Mouse (Mus musculus): ENCODE results near the gene Aspscr1. TPM values are rescaled to one million over a fixed set of nuclear protein-coding genes. Genes with fewer than 3 reads are reported as not detected.
A peak's percentile ranks its signal among the peaks of the same experiment; 100 is the strongest.

Gene Aspscr1
- polyA plus RNA-seq, 1 experiment from 2014 or later = 105 TPM

GRCm38 (mm10) chr11:120630881-120631725, 41.7 kb upstream of the Aspscr1 start:
- Histone ChIP-seq H3K9ac (0 out of 2 replicates have a peak overlapping the region, but pooled peaks have one; percentile 7), H3K27me3 (replicated peaks) (no peaks in the 10 kb centered on the region), H3K4me2 (peak overlapping the region; percentile 86), H3K27ac (peak overlapping the region; percentile 95), H3K9me3 (no peaks in the 10 kb centered on the region), H3K4me1 (peaks cover 36% of the 10 kb centered on the region), H3K36me3 (peaks cover 13% of the 10 kb centered on the region), H3K4me3 (replicated peaks) (peak overlapping the region; percentile 94)
- WGBS = 21% methylated on average over 7 of the region's 7 CpGs
- ATAC-seq (ENCODE audit: insufficient read depth, low FRiP score, low read depth) = no peak

GRCm38 (mm10) chr11:120631726-120632448, 40.9 kb upstream of the Aspscr1 start:
- H3K9ac ChIP-seq = peak overlapping the region; percentile 94
- peaks cover 32% of the 10 kb centered on the region for H3K4me1 ChIP-seq
- peaks cover 13% of the 10 kb centered on the region for H3K36me3 ChIP-seq
- ATAC-seq (ENCODE audit: insufficient read depth, low FRiP score, low read depth) = no peak
- H3K4me3 ChIP-seq (replicated peaks) = peak overlapping the region; percentile 94
- WGBS = 38% methylated on average over 4 of the region's 4 CpGs
- no peaks in the 10 kb centered on the region for H3K9me3 ChIP-seq
- peak overlapping the region; percentile 95 for H3K27ac ChIP-seq
- H3K4me2 ChIP-seq = peak overlapping the region; percentile 86
- H3K27me3 ChIP-seq (replicated peaks) = no peaks in the 10 kb centered on the region

GRCm38 (mm10) chr11:120632559-120633519, 39.9 kb upstream of the Aspscr1 start:
- H3K27me3 ChIP-seq (replicated peaks) = no peaks in the 10 kb centered on the region
- H3K9ac ChIP-seq = peak overlapping the region; percentile 94
- H3K36me3 ChIP-seq = peaks cover 7% of the 10 kb centered on the region
- ATAC-seq (ENCODE audit: insufficient read depth, low FRiP score, low read depth) = peak; percentile 67
- WGBS = under 1% methylated on average over 114 of the region's 116 CpGs
- H3K4me3 ChIP-seq (replicated peaks) = peak overlapping the region; percentile 94
- H3K27ac ChIP-seq = peak overlapping the region; percentile 95
- H3K4me2 ChIP-seq = peak overlapping the region; percentile 86
- H3K9me3 ChIP-seq = no peaks in the 10 kb centered on the region
- H3K4me1 ChIP-seq = peaks cover 31% of the 10 kb centered on the region

- ATAC-seq (ENCODE audit: insufficient read depth, low FRiP score, low read depth) = peak; percentile 84
- 9% methylated on average over 58 of the region's 58 CpGs for WGBS
- Histone ChIP-seq H3K4me2 (peak within 1 kb of the TSS; percentile 86), H3K27me3 (replicated peaks) (no peaks in the 10 kb centered on the region), H3K4me1 (peaks cover 31% of the 10 kb centered on the region), H3K9ac (peak within 1 kb of the TSS; percentile 94), H3K36me3 (peaks cover 5% of the 10 kb centered on the region), H3K4me3 (replicated peaks) (peak within 1 kb of the TSS; percentile 94), H3K9me3 (no peaks in the 10 kb centered on the region), H3K27ac (peak within 1 kb of the TSS; percentile 95)
Observed at GRCm38 (mm10) chr11:120633520-120634343, 39.0 kb upstream of the Aspscr1 start, which contains the start of gene Mafg. Gene Mafg, minus strand, starts transcription at chr11:120633600.

GRCm38 (mm10) chr11:120634810-120635209, 38.0 kb upstream of the Aspscr1 start:
- Histone ChIP-seq H3K27me3 (replicated peaks) (no peaks in the 10 kb centered on the region), H3K9ac (no peak overlapping the region), H3K4me1 (peaks cover 26% of the 10 kb centered on the region), H3K4me2 (no peak overlapping the region), H3K4me3 (replicated peaks) (no peak overlapping the region), H3K27ac (no peak overlapping the region), H3K36me3 (no peaks in the 10 kb centered on the region), H3K9me3 (no peaks in the 10 kb centered on the region)
- no peak for ATAC-seq (ENCODE audit: insufficient read depth, low FRiP score, low read depth)
- WGBS = 84% methylated on average over 5 of the region's 5 CpGs

GRCm38 (mm10) chr11:120641255-120641654, 31.5 kb upstream of the Aspscr1 start:
- Histone ChIP-seq H3K9me3 (no peaks in the 10 kb centered on the region), H3K27ac (no peak overlapping the region), H3K4me3 (replicated peaks) (no peak overlapping the region), H3K4me2 (no peak overlapping the region), H3K36me3 (no peaks in the 10 kb centered on the region), H3K4me1 (0 out of 2 replicates have a peak, but pooled peaks cover 9% of the 10 kb centered on the region), H3K9ac (no peak overlapping the region), H3K27me3 (replicated peaks) (no peaks in the 10 kb centered on the region)
- ATAC-seq (ENCODE audit: insufficient read depth, low FRiP score, low read depth) = no peak
- WGBS = 62% methylated on average over 9 of the region's 9 CpGs

GRCm38 (mm10) chr11:120641869-120642268, 30.9 kb upstream of the Aspscr1 start:
- H3K9me3 ChIP-seq = no peaks in the 10 kb centered on the region
- H3K27me3 ChIP-seq (replicated peaks) = no peaks in the 10 kb centered on the region
- H3K36me3 ChIP-seq = no peaks in the 10 kb centered on the region
- no peak overlapping the region for H3K9ac ChIP-seq
- WGBS = 83% methylated on average over 8 of the region's 8 CpGs
- H3K4me3 ChIP-seq (replicated peaks) = no peak overlapping the region
- H3K27ac ChIP-seq = no peak overlapping the region
- no peak overlapping the region for H3K4me2 ChIP-seq
- ATAC-seq (ENCODE audit: insufficient read depth, low FRiP score, low read depth) = no peak
- 0 out of 2 replicates have a peak, but pooled peaks cover 9% of the 10 kb centered on the region for H3K4me1 ChIP-seq

- H3K4me1 ChIP-seq = peaks cover 11% of the 10 kb centered on the region; the same call in 1 of the 2 replicates
- peak overlapping the region; percentile 88 for H3K4me2 ChIP-seq
- under 1% methylated on average over 18 of the region's 18 CpGs for WGBS
- no peaks in the 10 kb centered on the region for H3K27me3 ChIP-seq (replicated peaks)
- peak overlapping the region; percentile 53 for H3K4me3 ChIP-seq (replicated peaks)
- peak overlapping the region; percentile 35; the same call in 1 of the 2 replicates for H3K9ac ChIP-seq
- no peaks in the 10 kb centered on the region for H3K36me3 ChIP-seq
- no peaks in the 10 kb centered on the region for H3K9me3 ChIP-seq
- peak; percentile 34; the same call in 1 of the 2 replicates for ATAC-seq (ENCODE audit: insufficient read depth, low FRiP score, low read depth)
- H3K27ac ChIP-seq = peak overlapping the region; percentile 27; the same call in 1 of the 2 replicates
Observed at GRCm38 (mm10) chr11:120642939-120643600, 29.7 kb upstream of the Aspscr1 start.

GRCm38 (mm10) chr11:120643601-120643987, 29.2 kb upstream of the Aspscr1 start, which contains the start of gene Pycr1:
Gene Pycr1, minus strand, starts transcription at chr11:120643769.
- Histone ChIP-seq H3K4me1 (peaks cover 14% of the 10 kb centered on the region; the same call in 1 of the 2 replicates), H3K9ac (peak within 1 kb of the TSS; percentile 35; the same call in 1 of the 2 replicates), H3K4me3 (replicated peaks) (peak within 1 kb of the TSS; percentile 53), H3K27me3 (replicated peaks) (no peaks in the 10 kb centered on the region), H3K36me3 (no peaks in the 10 kb centered on the region), H3K9me3 (no peaks in the 10 kb centered on the region), H3K4me2 (peak within 1 kb of the TSS; percentile 88), H3K27ac (peak within 1 kb of the TSS; percentile 27; the same call in 1 of the 2 replicates)
- 2% methylated on average over 15 of the region's 15 CpGs for WGBS
- ATAC-seq (ENCODE audit: insufficient read depth, low FRiP score, low read depth) = peak; percentile 99

All from stomach, embryonic 15.5 days (tissue).